Mouse (Mus musculus) stomach, postnatal 0 days (tissue): ENCODE measurements around the gene Gm5134. TPM values are rescaled to one million over a fixed set of nuclear protein-coding genes. Genes with fewer than 3 reads are reported as not detected.
A peak's percentile ranks its signal among the peaks of the same experiment; 100 is the strongest.

ENCODE experiments used
- ATAC-seq: fragments of 200-750 bp; cut with Nextera tagmentation; 2 replicates; pipeline ENCODE4 v1.8.0; 2017; ENCODE audit not compliant: low FRiP score, low TSS enrichment
- DNase-seq: peaks from one replicate; pipeline ENCODE4 v3.0.0-alpha.2; 2016; ENCODE audit warnings: low spot score
- H3K27ac ChIP-seq: fragments of 300-500 bp; sonication (generic); replicated peaks from 2 replicates; pipeline ENCODE4 v1.5.1; 2014; ENCODE audit warnings: mild to moderate bottlenecking, control low read depth
- H3K27me3 ChIP-seq: fragments of 300-500 bp; sonication (generic); 2 replicates; pipeline ENCODE4 v1.6.1; 2014; ENCODE audit warnings: low read length; ENCODE audit not compliant: control insufficient read depth, insufficient read depth
- H3K36me3 ChIP-seq: fragments of 300-500 bp; sonication (generic); 2 replicates; pipeline ENCODE4 v1.6.1; 2014; ENCODE audit warnings: low read length, mixed read lengths; ENCODE audit not compliant: control insufficient read depth, insufficient read depth
- H3K4me1 ChIP-seq: fragments of 300-500 bp; sonication (generic); replicated peaks from 2 replicates; pipeline ENCODE4 v1.6.1; 2014; ENCODE audit warnings: antibody characterized with exemption; ENCODE audit not compliant: control insufficient read depth, insufficient read depth
- H3K4me2 ChIP-seq: fragments of 300-500 bp; sonication (generic); replicated peaks from 2 replicates; pipeline ENCODE4 v1.6.1; 2014; ENCODE audit warnings: low read depth, mild to moderate bottlenecking, control low read depth, moderate library complexity
- H3K4me3 ChIP-seq: fragments of 300-500 bp; sonication (generic); 2 replicates; pipeline ENCODE4 v1.5.1; 2014; ENCODE audit warnings: low read depth, low read length, control low read depth
- H3K9ac ChIP-seq: fragments of 300-500 bp; sonication (generic); 2 replicates; pipeline ENCODE4 v1.6.1; 2014; ENCODE audit warnings: mild to moderate bottlenecking, low read length, control low read depth, mixed read lengths
- H3K9me3 ChIP-seq: fragments of 300-500 bp; sonication (generic); 2 replicates; pipeline ENCODE4 v1.6.1; 2016; ENCODE audit warnings: low read length; ENCODE audit not compliant: control insufficient read depth
- CTCF ChIP-seq: IDR thresholded peaks from 2 replicates; pipeline ENCODE4 v1.5.1; 2016; ENCODE audit warnings: antibody characterized with exemption, low read depth, mild to moderate bottlenecking, moderate library complexity
- EP300 ChIP-seq: optimal IDR thresholded peaks from 2 replicates; pipeline ENCODE3; 2016; ENCODE audit warnings: antibody characterized with exemption
- WGBS: fragments of 180-500 bp; shearing (Covaris S2); extraction: QIAGEN DNeasy Blood & Tissue Kit; methylation state at CpG from one replicate; pipeline ENCODE4 v1.1.7; 2014; 5-methylcytosine and 5-hydroxymethylcytosine counted together
- polyA plus RNA-seq: library from polyadenylated mRNA; unstranded; fragments of >200 nt; fragmentation: Nextera tagmentation; extraction: Ambion mirVana; gene quantifications from 2 replicates; pipeline ENCODE4 v1.2.1, GENCODE M21; 2015

Gene Gm5134
- polyA plus RNA-seq, 1 experiment from 2014 or later: not detected

GRCm38 (mm10) chr10:75948079-75948478 lies 6.2 kb upstream of the Gm5134 start:
- DNase-seq (no peak), ATAC-seq (no peak)
- H3K9me3 ChIP-seq: no peaks in the 10 kb centered on the region
- no peak overlapping the region for H3K27ac ChIP-seq
- H3K9ac ChIP-seq: no peak overlapping the region
- 75% methylated on average over 5 of the region's 5 CpGs for WGBS
- H3K4me2 ChIP-seq: no peak overlapping the region
- no peaks in the 10 kb centered on the region for H3K27me3 ChIP-seq
- 0 out of 2 replicates have a peak, but pooled peaks cover 2% of the 10 kb centered on the region for H3K4me1 ChIP-seq
- H3K36me3 ChIP-seq: no peaks in the 10 kb centered on the region
- TF ChIP-seq CTCF: no peak
- TF ChIP-seq EP300: no peak
- H3K4me3 ChIP-seq: no peak overlapping the region

GRCm38 (mm10) chr10:75949053-75950045 lies 5.0 kb upstream of the Gm5134 start:
- DNase-seq: no peak
- H3K4me3 ChIP-seq: no peak overlapping the region
- TF ChIP-seq EP300 (no peak), CTCF (no peak)
- 0 out of 2 replicates have a peak, but pooled peaks cover 2% of the 10 kb centered on the region for H3K4me1 ChIP-seq
- H3K27ac ChIP-seq: no peak overlapping the region
- no peaks in the 10 kb centered on the region for H3K36me3 ChIP-seq
- H3K9ac ChIP-seq: no peak overlapping the region
- no peak overlapping the region for H3K4me2 ChIP-seq
- no peaks in the 10 kb centered on the region for H3K9me3 ChIP-seq
- WGBS: 77% methylated on average over 22 of the region's 22 CpGs
- ATAC-seq: no peak
- H3K27me3 ChIP-seq: no peaks in the 10 kb centered on the region

- Histone ChIP-seq H3K27me3 (no peaks in the 10 kb centered on the region), H3K27ac (no peak overlapping the region), H3K36me3 (no peaks in the 10 kb centered on the region), H3K4me2 (peak overlapping the region; percentile 80), H3K4me3 (peak overlapping the region; percentile 38), H3K4me1 (0 out of 2 replicates have a peak, but pooled peaks cover 2% of the 10 kb centered on the region), H3K9ac (peak overlapping the region; percentile 55), H3K9me3 (no peaks in the 10 kb centered on the region)
- WGBS: 5% methylated on average over 21 of the region's 23 CpGs
- TF ChIP-seq CTCF: no peak
- TF ChIP-seq EP300: no peak
- ATAC-seq (peak; percentile 54; the same call in 1 of the 2 replicates), DNase-seq (peak; percentile 62)
These were observed 3.5 kb upstream of the Gm5134 start for GRCm38 (mm10) chr10:75950791-75951210.

GRCm38 (mm10) chr10:75951424-75952050 lies 2.8 kb upstream of the Gm5134 start:
- DNase-seq (peak; percentile 47), ATAC-seq (0 out of 2 replicates have a peak, but pooled peaks have one; percentile 21)
- Histone ChIP-seq H3K9ac (peak overlapping the region; percentile 55), H3K27ac (no peak overlapping the region), H3K4me3 (peak overlapping the region; percentile 38), H3K36me3 (no peaks in the 10 kb centered on the region), H3K9me3 (no peaks in the 10 kb centered on the region), H3K4me1 (0 out of 2 replicates have a peak, but pooled peaks cover 2% of the 10 kb centered on the region), H3K4me2 (peak overlapping the region; percentile 80), H3K27me3 (no peaks in the 10 kb centered on the region)
- TF ChIP-seq CTCF (peak; percentile 76), EP300 (no peak)
- WGBS: 2% methylated on average over 13 of the region's 13 CpGs

- 84% methylated on average over 10 of the region's 10 CpGs for WGBS
- Histone ChIP-seq H3K36me3 (no peaks in the 10 kb centered on the region), H3K4me1 (no peaks in the 10 kb centered on the region), H3K27me3 (no peaks in the 10 kb centered on the region), H3K4me3 (no peak overlapping the region), H3K9ac (no peak overlapping the region), H3K9me3 (no peaks in the 10 kb centered on the region), H3K27ac (no peak overlapping the region), H3K4me2 (no peak overlapping the region)
- DNase-seq (no peak), ATAC-seq (no peak)
- TF ChIP-seq CTCF: no peak
- no peak for TF ChIP-seq EP300
These were observed 19.5 kb downstream of the Gm5134 start for GRCm38 (mm10) chr10:75973846-75974245.
